ENCODE assay signal across 10 mouse cellular contexts in the genomic region with DNA sequence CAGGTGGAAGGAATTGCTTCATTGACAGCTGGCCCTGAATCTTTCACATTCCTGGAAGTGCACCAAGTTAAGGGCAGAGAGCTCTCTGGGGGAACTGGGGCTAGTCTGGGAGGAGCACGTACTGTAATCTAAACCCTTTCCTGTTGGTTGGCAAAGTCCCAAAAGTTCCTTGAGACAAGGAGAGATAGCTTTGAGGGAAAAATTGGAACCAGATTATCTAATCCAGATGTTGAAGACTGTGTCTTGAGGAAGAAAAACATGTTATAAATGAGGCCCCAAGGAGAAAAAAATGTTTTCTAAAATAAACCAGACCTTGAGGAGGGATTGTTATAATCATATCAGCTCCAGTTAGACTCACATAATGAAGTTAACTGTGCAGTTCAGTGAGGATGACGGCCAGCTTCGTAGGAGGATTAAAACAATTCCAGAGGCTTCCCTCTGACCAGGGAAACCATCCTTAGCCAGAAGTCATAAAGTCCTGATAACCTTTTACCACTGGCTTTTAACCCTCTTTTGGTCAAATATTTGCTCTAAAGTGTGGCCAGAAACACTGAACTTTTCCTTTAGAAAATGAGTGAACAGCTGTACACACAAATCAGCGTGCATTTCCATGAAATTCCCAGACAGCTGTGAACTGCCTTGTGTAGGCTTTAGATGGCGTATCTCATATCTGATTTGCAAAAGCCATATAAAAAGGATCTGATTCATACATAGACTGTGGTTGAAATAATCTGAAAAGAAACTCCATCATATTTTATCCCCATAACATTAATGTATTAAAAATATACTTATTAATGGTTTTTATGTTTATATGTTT.
DNase-seq lines count a peak whose midpoint lies in the region; ATAC-seq lines count a peak whose summit lies in the region.
"Had no signal": no experiment of that assay in that cellular context is flagged by ENCODE, and none has a peak within 500 bp of the region (broad histone marks: within the 10 kb centered on the region; RNA-seq: fewer than 3 reads in every experiment).

No protein-coding gene starts in this region.

- H3K4me3 ChIP-seq in kidney, embryonic 16.5 days (ENCODE audit: low read length): no peak overlapping the region
- H3K4me3 ChIP-seq: forebrain, embryonic 10.5 days had no signal

- H3K9me3 ChIP-seq in kidney, embryonic 16.5 days (ENCODE audit: low read length): no peaks in the 10 kb centered on the region
- H3K9me3 ChIP-seq: forebrain, embryonic 10.5 days had no signal

- H3K36me3 ChIP-seq in kidney, embryonic 16.5 days (ENCODE audit: insufficient read depth, low read length): no peaks in the 10 kb centered on the region
- H3K36me3 ChIP-seq: forebrain, embryonic 10.5 days had no signal

- no peaks in the 10 kb centered on the region for H3K27me3 ChIP-seq in kidney, embryonic 16.5 days (ENCODE audit: insufficient read depth, low read length)

- H3K9ac ChIP-seq in kidney, embryonic 16.5 days (replicated peaks; ENCODE audit: low read length): no peak overlapping the region

- no peaks in the 10 kb centered on the region for H3K4me1 ChIP-seq in kidney, embryonic 16.5 days (ENCODE audit: insufficient read depth, low read length)
- H3K4me1 ChIP-seq: forebrain, embryonic 10.5 days had no signal

- no peak for DNase-seq in kidney, postnatal 25 days
- peak; percentile 1 for DNase-seq in brain, adult 2 months (ENCODE audit: low read depth, low spot score)
- DNase-seq in heart, adult 18-20 months: peak; percentile 54 to 69
- DNase-seq in kidney, postnatal 14 days: peak; percentile 26
- no peak for DNase-seq in spleen, adult 12 weeks (ENCODE audit: low spot score)
- DNase-seq in left cerebral cortex, postnatal 10 days (ENCODE audit: extremely low spot score in 1 of 2, low spot score in 2 of 2): no peak
- DNase-seq: spleen, adult 18-20 months had no signal

- intact Hi-C loops in left cerebral cortex, postnatal 10 days (cut with DNase I): no loop called here

- H3K27ac ChIP-seq in kidney, embryonic 16.5 days (ENCODE audit: low read length): no peak overlapping the region
- H3K27ac ChIP-seq: forebrain, embryonic 10.5 days had no signal

- 51% methylated on average over 5 of the region's 5 CpGs for WGBS in kidney, embryonic 16.5 days

- ATAC-seq in kidney, embryonic 16.5 days (ENCODE audit: low FRiP score, low TSS enrichment): peak; percentile 65; the same call in 1 of the 2 replicates
- ATAC-seq in activated CD4-positive, CD25-positive, alpha-beta regulatory T cell, adult 4 months: no peak

- H3K4me2 ChIP-seq in kidney, embryonic 16.5 days (replicated peaks; ENCODE audit: low read depth, low read length): no peak overlapping the region

Comparison
In these comparisons a context has a peak if more than half of its experiments do, and no peak if none do; other contexts are left out.
1. DNase-seq: peak in brain, adult 2 months (single experiment), heart, adult 18-20 months (2 of 2) and kidney, postnatal 14 days (single experiment); none in kidney, postnatal 25 days (0 of 2), spleen, adult 12 weeks (single experiment) and left cerebral cortex, postnatal 10 days (0 of 2).